Mouse (Mus musculus): ENCODE results near the gene Erbb2.
"Not testable (repeated sequence)": the region's sequence is repeated elsewhere in the genome, so short reads cannot be mapped to it uniquely, and the experiment has no call there.

Erbb2 gene

GRCm38 (mm10) chr11:98412273-98412796 is at the start of gene Erbb2:
Gene Erbb2 (plus strand): TSS chr11:98412470.
- CTCF ChIA-PET = no interaction called here

GRCm38 (mm10) chr11:98363817-98364216 is 48.5 kb upstream of the Erbb2 start:
- CTCF ChIA-PET = interaction anchor here (0.5 to 0.7 kb wide), 2 partner anchors 25 to 726 kb away, joined by 5 to 13 read pairs; no protein-coding TSS in a partner anchor

- CTCF ChIA-PET = no interaction called here
Observed at GRCm38 (mm10) chr11:98364410-98364809, 47.9 kb upstream of the Erbb2 start.

DNA sequence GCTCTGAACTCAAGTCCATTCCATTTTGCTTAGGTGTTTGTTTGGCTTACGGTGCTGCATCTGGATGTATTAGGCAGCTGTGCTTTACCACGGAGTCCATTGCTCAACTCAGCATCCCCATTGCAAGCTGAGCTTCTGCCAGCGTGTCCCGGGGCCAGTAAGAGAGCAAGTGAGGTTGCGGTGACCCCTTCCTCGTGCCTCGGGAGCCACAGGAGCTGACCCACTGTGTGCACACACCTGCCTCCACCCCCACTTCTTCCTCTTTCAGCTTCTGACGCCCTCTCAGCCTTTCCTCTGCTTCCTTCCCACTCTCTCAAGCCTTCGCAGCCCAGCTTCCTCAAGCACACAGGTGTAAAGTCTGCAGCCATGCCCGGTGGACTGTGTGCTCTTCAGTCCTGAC is 46.0 kb upstream of the Erbb2 start:
- CTCF ChIA-PET = interaction anchor here (0.5 to 0.7 kb wide), 3 partner anchors 68 to 140 kb away, joined by 3 to 5 read pairs (median 4); no protein-coding TSS in a partner anchor

- CTCF ChIA-PET = interaction anchor here (1.0 kb wide), 1 partner anchor 25 kb away, joined by 4 read pairs; no protein-coding TSS in a partner anchor
Observed at GRCm38 (mm10) chr11:98367171-98367862, 45.0 kb upstream of the Erbb2 start.

- CTCF ChIA-PET = interaction anchor here (1.0 kb wide), 1 partner anchor 25 kb away, joined by 4 read pairs; no protein-coding TSS in a partner anchor
Observed at GRCm38 (mm10) chr11:98367863-98368186, 44.4 kb upstream of the Erbb2 start.

DNA sequence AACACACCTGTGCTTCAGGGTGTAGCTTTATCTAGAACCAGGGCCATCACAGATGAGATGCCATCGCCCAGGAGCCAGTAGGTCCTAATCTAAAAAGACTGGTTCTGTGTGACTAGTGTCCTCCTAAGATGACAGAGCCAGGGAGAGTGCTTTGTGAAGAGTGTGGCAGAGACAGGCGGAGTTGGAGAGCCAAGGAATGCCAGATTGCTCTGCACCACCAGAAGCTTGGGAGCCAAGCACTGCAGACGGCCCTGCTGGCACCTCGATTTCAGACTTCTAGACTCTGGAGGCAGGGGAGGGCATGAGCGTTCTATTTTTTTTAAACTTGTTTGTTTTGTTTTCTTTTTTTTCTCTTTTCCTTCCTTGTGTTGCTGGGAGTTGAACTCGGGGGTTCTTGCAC is 42.9 kb upstream of the Erbb2 start:
- CTCF ChIA-PET = interaction anchor here (0.6 kb wide), 1 partner anchor 231 kb away, joined by 3 read pairs; no protein-coding TSS in a partner anchor

DNA sequence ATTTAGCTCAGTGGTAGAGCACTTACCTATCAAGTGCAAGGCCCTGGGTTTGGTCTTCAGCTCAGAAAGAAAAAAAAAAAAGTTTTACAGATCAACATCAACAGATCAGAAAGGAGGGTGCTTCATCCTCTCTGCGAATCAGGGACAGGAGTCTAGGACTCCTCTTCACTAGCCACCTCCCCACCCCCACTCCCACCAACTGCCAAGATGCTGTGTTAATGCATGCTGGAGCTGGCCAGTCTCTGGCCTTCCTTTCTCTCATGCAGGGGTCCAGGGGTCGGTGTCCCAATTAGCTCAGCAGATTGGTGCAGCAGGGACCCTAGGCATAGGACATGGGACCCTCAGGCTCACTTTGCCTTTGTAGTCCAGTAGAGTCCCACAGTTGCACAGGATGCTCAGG is 41.7 kb upstream of the Erbb2 start:
- CTCF ChIA-PET = no interaction called here

GRCm38 (mm10) chr11:98371556-98372240 is 40.6 kb upstream of the Erbb2 start:
- CTCF ChIA-PET = interaction anchor here (0.6 to 1.3 kb wide), 4 partner anchors 17 to 886 kb away, joined by 3 to 5 read pairs (median 4); no protein-coding TSS in a partner anchor

- CTCF ChIA-PET = interaction anchor here (0.6 to 1.3 kb wide), 3 partner anchors 17 to 30 kb away, joined by 3 to 5 read pairs (median 4); no protein-coding TSS in a partner anchor
Observed at GRCm38 (mm10) chr11:98372406-98372805, 39.9 kb upstream of the Erbb2 start.

DNA sequence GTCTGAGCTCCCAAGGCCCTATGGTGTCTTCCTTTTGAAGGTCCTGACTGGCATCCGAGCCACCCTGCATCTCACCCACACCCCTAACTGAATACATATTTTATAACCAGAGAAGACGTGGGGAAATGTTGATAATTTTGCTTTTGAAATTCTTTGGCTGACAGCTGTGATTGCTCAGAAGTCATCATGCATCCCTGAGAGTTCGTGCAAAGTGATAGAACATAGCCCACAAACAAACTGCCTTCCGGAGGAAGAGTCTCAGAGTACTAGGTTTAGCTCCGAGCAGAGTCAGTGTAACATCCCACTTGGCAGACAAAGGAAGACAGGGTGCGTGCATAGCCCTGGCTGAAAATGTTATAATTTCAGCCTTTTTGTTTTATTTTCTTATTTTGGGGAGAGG is 39.0 kb upstream of the Erbb2 start:
- CTCF ChIA-PET = interaction anchor here (0.6 kb wide), 2 partner anchors 16 to 18 kb away, joined by 3 read pairs; no protein-coding TSS in a partner anchor

GRCm38 (mm10) chr11:98374266-98374665 is 38.0 kb upstream of the Erbb2 start:
- CTCF ChIA-PET = no interaction called here

DNA sequence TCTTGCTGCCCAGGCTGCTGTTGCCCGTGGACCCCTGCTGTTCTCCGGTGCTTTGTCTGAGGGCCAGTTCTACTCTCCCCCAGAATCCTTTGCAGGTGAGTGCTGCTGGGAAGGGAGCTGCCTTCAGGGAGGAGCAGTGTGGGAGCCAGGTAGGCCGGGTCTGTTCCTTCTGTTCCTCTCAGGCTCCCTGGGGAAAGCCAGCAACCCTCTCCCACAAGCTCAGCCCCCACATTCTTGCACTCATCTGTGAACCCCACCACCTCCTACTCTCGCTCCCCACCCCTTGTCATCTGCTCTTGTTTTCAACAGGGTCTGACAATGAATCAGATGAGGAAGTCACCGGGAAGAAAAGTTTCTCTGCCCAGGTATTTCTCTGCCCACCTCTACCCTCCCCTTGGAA is 35.5 kb upstream of the Erbb2 start:
- CTCF ChIA-PET = interaction anchor here (0.6 kb wide), 1 partner anchor 156 kb away, joined by 5 read pairs; no protein-coding TSS in a partner anchor

GRCm38 (mm10) chr11:98377787-98378186 is 34.5 kb upstream of the Erbb2 start:
- CTCF ChIA-PET = no interaction called here

DNA sequence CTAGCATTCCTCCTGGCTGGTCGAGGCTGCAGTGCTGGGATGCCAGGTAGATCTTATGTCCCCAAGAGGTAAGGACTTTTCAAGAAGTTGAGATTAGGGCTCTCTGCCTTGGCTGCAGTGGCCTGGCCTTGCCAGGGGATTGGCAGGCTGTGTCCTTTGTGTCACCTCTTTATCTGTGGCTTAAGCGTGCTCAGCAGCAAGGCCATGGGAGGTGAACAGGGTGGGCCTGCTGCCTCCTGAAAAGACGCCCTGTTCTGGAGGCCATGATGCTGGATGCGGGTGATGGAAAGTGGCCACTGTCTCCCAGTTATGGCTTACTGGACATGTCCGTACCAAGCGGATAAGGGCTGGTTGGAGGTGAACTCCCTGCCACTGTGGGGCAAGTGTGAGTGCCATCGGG is 32.9 kb upstream of the Erbb2 start:
- CTCF ChIA-PET = no interaction called here

DNA sequence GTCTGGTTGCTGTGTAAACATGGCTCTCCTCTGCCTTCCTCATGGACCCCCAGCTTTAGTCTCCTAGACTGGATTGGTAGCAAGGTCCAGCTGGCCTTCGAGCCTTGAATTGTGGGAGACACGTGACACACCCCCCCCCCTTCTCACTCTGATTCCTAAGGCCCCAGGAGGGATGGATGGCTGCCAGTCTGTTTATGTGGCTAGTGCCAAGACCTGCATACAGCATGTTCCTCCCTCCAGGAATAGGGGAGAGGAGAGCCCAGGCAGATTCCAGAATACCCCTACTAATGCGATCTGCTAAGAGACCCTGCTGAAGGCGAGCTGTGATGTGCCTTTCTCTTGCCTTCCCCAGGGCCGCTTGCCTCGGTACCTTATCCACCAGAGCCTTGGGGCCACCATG is 32.2 kb upstream of the Erbb2 start:
- CTCF ChIA-PET = no interaction called here

- CTCF ChIA-PET = no interaction called here
Observed at GRCm38 (mm10) chr11:98381651-98382050, 30.6 kb upstream of the Erbb2 start.

- CTCF ChIA-PET = not testable (repeated sequence)
Observed at GRCm38 (mm10) chr11:98382405-98382804, 29.9 kb upstream of the Erbb2 start.

- CTCF ChIA-PET = interaction anchor here (0.6 kb wide), 1 partner anchor 205 kb away, joined by 5 read pairs; no protein-coding TSS in a partner anchor
Observed at GRCm38 (mm10) chr11:98383261-98384030, 28.8 kb upstream of the Erbb2 start, which contains the start of gene Tcap. Gene Tcap (plus strand): TSS chr11:98383811.

GRCm38 (mm10) chr11:98384216-98384615 is 28.1 kb upstream of the Erbb2 start:
- CTCF ChIA-PET = no interaction called here

GRCm38 (mm10) chr11:98384721-98385637 is 27.3 kb upstream of the Erbb2 start:
- CTCF ChIA-PET = no interaction called here

Measured in spleen, embryonic (tissue).